Mouse (Mus musculus): ENCODE measurements around the gene Igfbp6. TPM values are rescaled to one million over a fixed set of nuclear protein-coding genes. Genes with fewer than 3 reads are reported as not detected.
A peak's percentile ranks its signal among the peaks of the same experiment; 100 is the strongest.

Gene Igfbp6
- polyA plus RNA-seq, 1 experiment from 2014 or later: 3.7 TPM

DNA sequence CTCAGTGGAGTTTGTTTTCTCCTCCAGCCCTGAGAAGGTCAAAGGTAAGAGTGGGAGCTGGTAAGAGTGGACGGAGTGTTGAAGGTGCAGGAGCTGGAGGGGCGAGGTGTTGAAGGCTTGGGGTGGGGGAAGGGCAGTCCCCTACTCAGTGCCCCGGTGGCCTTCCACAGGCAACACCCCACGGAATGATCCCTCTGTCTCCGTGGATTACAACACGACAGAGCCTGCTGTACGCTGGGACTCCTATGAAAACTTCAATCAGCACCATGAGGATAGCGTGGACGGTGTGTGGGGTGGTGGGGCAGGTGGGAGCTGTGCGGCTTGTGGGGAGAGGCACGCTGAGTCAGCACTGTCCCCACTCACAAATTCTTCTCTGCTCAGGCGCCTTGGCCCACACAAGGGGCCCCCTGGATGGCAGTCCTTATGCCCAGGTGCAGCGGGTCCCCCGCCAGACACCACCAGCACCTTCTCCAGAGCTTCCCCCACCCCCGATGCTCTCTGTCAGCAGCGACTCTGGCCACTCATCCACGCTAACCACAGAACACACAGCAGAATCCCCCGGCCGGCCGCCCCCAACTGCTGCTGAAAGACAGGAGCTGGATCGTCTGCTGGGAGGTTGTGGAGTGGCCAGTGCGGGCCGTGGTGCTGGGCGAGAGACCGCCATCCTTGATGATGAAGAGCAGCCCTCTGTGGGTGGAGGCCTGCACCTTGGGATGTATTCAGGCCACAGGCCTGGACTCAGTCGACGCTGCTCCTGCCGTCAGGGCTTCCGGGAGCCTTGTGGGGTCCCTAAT is 33.3 kb upstream of the Igfbp6 start:
- H3K27me3 ChIP-seq (replicated peaks): 0 out of 2 replicates have a peak, but pooled peaks cover 13% of the 10 kb centered on the region
- H3K36me3 ChIP-seq: peaks cover 95% of the 10 kb centered on the region
- peaks cover 41% of the 10 kb centered on the region for H3K4me1 ChIP-seq
- no peak overlapping the region for H3K27ac ChIP-seq (replicated peaks)
- no peaks in the 10 kb centered on the region for H3K9me3 ChIP-seq
- WGBS: 71% methylated on average over 29 of the region's 29 CpGs
- H3K4me3 ChIP-seq: no peak overlapping the region
- peak overlapping the region; percentile 47; the same call in 1 of the 2 replicates for H3K9ac ChIP-seq
- ATAC-seq (ENCODE audit: extremely low read depth, insufficient number of reproducible peaks, low FRiP score, low TSS enrichment): no peak
- no peak overlapping the region for H3K4me2 ChIP-seq

DNA sequence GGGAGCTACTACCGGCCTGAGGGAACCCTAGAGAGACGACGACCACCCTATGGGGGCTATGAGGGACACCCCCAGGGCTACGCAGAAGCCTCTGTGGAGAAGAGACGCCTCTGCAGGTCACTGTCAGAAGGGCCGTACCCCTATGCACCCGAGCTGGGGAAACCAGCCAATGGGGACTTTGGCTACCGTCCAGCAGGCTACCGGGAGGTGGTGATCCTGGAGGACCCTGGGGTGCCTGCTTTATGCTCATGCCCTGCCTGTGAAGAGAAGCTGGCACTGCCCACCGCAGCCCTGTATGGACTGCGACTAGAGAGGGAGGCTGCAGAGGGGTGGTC is 32.7 kb upstream of the Igfbp6 start:
- no peaks in the 10 kb centered on the region for H3K9me3 ChIP-seq
- H3K4me2 ChIP-seq: no peak overlapping the region
- no peak overlapping the region for H3K4me3 ChIP-seq
- H3K27me3 ChIP-seq (replicated peaks): 0 out of 2 replicates have a peak, but pooled peaks cover 8% of the 10 kb centered on the region
- peaks cover 99% of the 10 kb centered on the region for H3K36me3 ChIP-seq
- no peak overlapping the region for H3K27ac ChIP-seq (replicated peaks)
- H3K4me1 ChIP-seq: peaks cover 39% of the 10 kb centered on the region
- no peak overlapping the region for H3K9ac ChIP-seq
- ATAC-seq (ENCODE audit: extremely low read depth, insufficient number of reproducible peaks, low FRiP score, low TSS enrichment): no peak
- 80% methylated on average over 11 of the region's 11 CpGs for WGBS

DNA sequence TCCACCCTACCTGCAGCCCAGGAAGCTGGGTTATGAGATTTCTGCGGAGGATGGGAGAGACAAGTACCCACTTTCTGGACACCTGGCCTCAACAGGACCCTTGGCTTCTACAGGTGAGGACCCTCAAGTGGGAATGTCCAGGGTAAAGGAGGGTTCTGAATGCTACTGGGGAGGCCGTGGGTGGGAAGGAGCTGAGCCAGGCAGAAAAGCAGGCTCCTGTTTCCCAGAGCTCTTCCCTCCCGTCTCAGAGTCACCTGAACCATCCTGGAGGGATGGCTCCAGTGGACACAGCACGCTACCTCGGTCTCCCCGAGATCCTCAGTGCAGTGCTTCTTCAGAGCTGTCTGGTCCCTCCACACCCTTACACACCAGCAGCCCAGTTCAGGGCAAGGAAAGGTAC is 32.0 kb upstream of the Igfbp6 start:
- H3K4me1 ChIP-seq: peaks cover 38% of the 10 kb centered on the region

DNA sequence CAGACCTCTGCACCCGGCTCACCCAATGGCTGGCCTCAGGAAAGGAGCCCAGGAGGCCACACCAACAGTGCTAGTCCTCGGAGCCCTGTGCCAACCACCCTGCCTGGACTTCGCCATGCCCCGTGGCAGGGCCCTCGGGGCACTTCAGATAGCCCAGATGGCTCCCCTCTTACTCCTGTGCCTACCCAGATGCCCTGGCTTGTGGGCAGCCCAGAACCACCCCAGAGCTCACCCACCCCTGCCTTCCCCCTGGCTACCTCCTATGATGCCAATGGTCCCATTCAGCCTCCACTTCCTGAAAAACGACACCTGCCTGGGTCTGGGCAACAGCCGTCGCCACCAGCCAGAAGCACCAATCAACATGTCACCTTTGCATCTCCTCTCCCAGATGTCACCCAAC is 31.3 kb upstream of the Igfbp6 start:
- H3K4me2 ChIP-seq: no peak overlapping the region
- WGBS: 71% methylated on average over 8 of the region's 8 CpGs
- ATAC-seq (ENCODE audit: extremely low read depth, insufficient number of reproducible peaks, low FRiP score, low TSS enrichment): no peak
- peaks cover 99% of the 10 kb centered on the region for H3K36me3 ChIP-seq
- H3K27ac ChIP-seq (replicated peaks): no peak overlapping the region
- no peak overlapping the region for H3K4me3 ChIP-seq
- no peaks in the 10 kb centered on the region for H3K9me3 ChIP-seq
- peaks cover 33% of the 10 kb centered on the region for H3K4me1 ChIP-seq
- no peak overlapping the region for H3K9ac ChIP-seq
- no peaks in the 10 kb centered on the region for H3K27me3 ChIP-seq (replicated peaks)

More for the DNA sequence above, 32.0 kb upstream of the Igfbp6 start:
- H3K4me2 ChIP-seq: no peak overlapping the region
- ATAC-seq (ENCODE audit: extremely low read depth, insufficient number of reproducible peaks, low FRiP score, low TSS enrichment): no peak
- H3K9ac ChIP-seq: no peak overlapping the region
- 76% methylated on average over 6 of the region's 6 CpGs for WGBS
- H3K36me3 ChIP-seq: peaks cover 99% of the 10 kb centered on the region
- H3K4me3 ChIP-seq: no peak overlapping the region
- H3K27me3 ChIP-seq (replicated peaks): 0 out of 2 replicates have a peak, but pooled peaks cover 1% of the 10 kb centered on the region
- no peak overlapping the region for H3K27ac ChIP-seq (replicated peaks)
- no peaks in the 10 kb centered on the region for H3K9me3 ChIP-seq

DNA sequence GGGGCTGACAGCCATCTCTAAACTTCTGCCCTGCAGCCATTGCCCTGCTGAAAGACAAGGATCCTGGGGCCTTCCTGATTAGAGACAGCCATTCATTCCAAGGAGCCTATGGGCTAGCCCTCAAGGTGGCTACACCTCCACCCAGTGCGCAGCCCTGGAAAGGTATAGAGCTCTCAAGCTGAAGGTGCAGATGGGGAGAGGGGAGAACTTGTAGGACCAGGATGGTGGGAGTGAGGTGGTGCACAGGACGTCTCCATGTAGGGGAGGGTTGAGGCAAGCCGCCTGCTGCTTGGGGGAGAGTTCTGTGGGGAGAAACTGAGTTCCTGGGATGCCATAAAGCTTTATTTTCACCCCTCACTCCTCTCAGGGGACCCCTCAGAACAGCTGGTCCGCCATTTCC is 30.5 kb upstream of the Igfbp6 start:
- peaks cover 28% of the 10 kb centered on the region for H3K4me1 ChIP-seq
- no peak overlapping the region for H3K4me2 ChIP-seq
- no peaks in the 10 kb centered on the region for H3K9me3 ChIP-seq
- no peak overlapping the region for H3K9ac ChIP-seq
- WGBS: 78% methylated on average over 4 of the region's 4 CpGs
- no peak overlapping the region for H3K27ac ChIP-seq (replicated peaks)
- H3K4me3 ChIP-seq: no peak overlapping the region
- no peaks in the 10 kb centered on the region for H3K27me3 ChIP-seq (replicated peaks)
- peaks cover 99% of the 10 kb centered on the region for H3K36me3 ChIP-seq
- ATAC-seq (ENCODE audit: extremely low read depth, insufficient number of reproducible peaks, low FRiP score, low TSS enrichment): no peak

DNA sequence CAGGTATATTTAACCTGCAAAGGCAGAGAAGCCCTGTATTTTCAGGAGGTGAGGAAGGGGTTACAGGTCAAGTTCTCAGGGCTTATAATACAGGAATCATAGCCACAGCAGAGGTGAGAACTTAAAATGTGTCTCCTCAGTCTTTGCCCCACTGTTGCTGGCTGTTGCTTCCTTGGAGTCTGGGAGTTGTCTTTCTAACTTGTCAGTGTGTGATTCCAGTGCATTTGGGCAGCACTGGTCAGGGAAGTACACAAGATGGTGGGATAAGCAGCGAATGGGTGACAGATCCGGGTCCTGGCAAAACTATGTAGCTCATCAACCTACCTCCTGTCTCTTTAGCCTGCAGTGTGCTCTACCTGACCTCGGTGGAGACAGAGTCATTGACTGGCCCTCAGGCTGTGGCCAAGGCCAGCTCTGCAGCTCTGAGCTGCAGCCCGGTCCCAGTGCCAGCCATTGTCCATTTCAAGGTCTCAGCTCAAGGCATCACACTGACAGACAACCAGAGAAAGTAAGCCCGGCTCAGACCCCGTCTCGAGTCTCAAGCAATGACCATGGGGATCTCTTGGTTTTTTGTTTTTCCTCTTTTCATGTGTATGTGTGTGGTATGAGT is 29.4 kb upstream of the Igfbp6 start:
- ATAC-seq (ENCODE audit: extremely low read depth, insufficient number of reproducible peaks, low FRiP score, low TSS enrichment): no peak
- Histone ChIP-seq H3K4me2 (no peak overlapping the region), H3K9me3 (no peaks in the 10 kb centered on the region), H3K27me3 (replicated peaks) (no peaks in the 10 kb centered on the region), H3K36me3 (peaks cover 100% of the 10 kb centered on the region), H3K4me1 (peaks cover 23% of the 10 kb centered on the region), H3K9ac (no peak overlapping the region), H3K27ac (replicated peaks) (no peak overlapping the region), H3K4me3 (no peak overlapping the region)
- 77% methylated on average over 7 of the region's 7 CpGs for WGBS

- no peak for ATAC-seq (ENCODE audit: extremely low read depth, insufficient number of reproducible peaks, low FRiP score, low TSS enrichment)
- no peak overlapping the region for H3K4me3 ChIP-seq
- H3K4me2 ChIP-seq: no peak overlapping the region
- H3K9ac ChIP-seq: no peak overlapping the region
- H3K27ac ChIP-seq (replicated peaks): no peak overlapping the region
- no peaks in the 10 kb centered on the region for H3K9me3 ChIP-seq
- 68% methylated on average over 9 of the region's 9 CpGs for WGBS
- H3K36me3 ChIP-seq: peaks cover 98% of the 10 kb centered on the region
- peaks cover 20% of the 10 kb centered on the region; the same call in 1 of the 2 replicates for H3K4me1 ChIP-seq
- no peaks in the 10 kb centered on the region for H3K27me3 ChIP-seq (replicated peaks)
These were observed 28.4 kb upstream of the Igfbp6 start for GRCm38 (mm10) chr15:102115731-102116231.

- WGBS: 71% methylated on average over 11 of the region's 11 CpGs
- ATAC-seq (ENCODE audit: extremely low read depth, insufficient number of reproducible peaks, low FRiP score, low TSS enrichment): no peak
- Histone ChIP-seq H3K9me3 (no peaks in the 10 kb centered on the region), H3K27ac (replicated peaks) (peak overlapping the region; percentile 10), H3K9ac (0 out of 2 replicates have a peak overlapping the region, but pooled peaks have one; percentile 10), H3K36me3 (peaks cover 98% of the 10 kb centered on the region), H3K4me1 (peaks cover 20% of the 10 kb centered on the region; the same call in 1 of the 2 replicates), H3K4me3 (no peak overlapping the region), H3K27me3 (replicated peaks) (no peaks in the 10 kb centered on the region), H3K4me2 (no peak overlapping the region)
These were observed 27.3 kb upstream of the Igfbp6 start for GRCm38 (mm10) chr15:102116753-102117415.

DNA sequence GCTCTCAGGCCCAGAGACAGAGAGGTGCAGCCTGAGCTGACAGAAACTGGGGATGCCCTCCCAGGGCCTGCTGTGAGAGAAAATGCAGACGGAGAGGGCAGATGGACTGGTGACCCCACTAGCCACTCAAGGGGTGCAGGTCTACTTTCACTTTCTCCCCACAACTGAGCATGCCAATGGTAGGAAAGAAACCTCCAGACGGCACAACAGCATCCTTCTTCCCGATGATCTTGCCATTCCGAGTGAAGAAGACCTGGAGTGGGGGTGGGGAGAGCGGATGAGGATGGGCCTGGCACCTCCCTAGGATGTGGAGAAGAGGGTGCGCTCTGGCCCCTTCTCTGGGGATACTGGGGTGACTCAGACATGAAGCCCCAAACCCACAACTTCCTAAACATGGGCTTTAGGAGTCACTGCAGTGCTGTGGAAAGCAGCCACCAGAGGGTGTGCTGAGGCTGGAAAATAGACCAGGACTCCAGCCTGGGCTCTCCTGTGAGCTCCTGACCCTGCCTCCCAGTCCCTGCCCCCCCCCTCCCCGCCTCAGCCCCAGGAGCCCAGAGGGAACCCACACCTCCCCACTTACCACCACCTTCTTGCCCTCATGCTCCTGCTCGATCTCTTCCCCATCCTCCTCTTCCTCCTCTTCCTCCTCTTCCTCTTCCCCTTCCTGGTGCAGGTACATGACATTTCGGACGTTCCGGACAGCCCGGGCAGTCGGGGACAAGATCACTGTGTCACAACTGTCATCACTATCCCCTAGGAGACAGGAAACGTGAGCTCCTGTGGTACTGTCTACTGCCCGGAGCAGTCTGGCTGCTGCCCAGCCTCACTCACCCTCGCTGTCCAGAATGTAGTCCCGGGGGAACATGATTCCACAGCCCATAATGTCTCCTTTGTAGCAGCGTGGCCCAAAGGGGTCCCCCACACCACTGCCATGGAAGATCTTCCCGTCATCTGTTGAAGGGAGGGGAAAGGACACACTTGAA is 26.4 kb upstream of the Igfbp6 start:
- Histone ChIP-seq H3K4me2 (no peak overlapping the region), H3K36me3 (peaks cover 97% of the 10 kb centered on the region), H3K27ac (replicated peaks) (peak overlapping the region; percentile 10), H3K9ac (no peak overlapping the region; the same call in 1 of the 2 replicates), H3K9me3 (no peaks in the 10 kb centered on the region), H3K4me3 (no peak overlapping the region), H3K27me3 (replicated peaks) (no peaks in the 10 kb centered on the region), H3K4me1 (peaks cover 20% of the 10 kb centered on the region; the same call in 1 of the 2 replicates)
- 62% methylated on average over 19 of the region's 19 CpGs for WGBS
- ATAC-seq (ENCODE audit: extremely low read depth, insufficient number of reproducible peaks, low FRiP score, low TSS enrichment): no peak

GRCm38 (mm10) chr15:102118591-102118990 is 25.6 kb upstream of the Igfbp6 start:
- no peak overlapping the region for H3K9ac ChIP-seq
- peaks cover 91% of the 10 kb centered on the region for H3K36me3 ChIP-seq
- 87% methylated on average over 4 of the region's 4 CpGs for WGBS

More at GRCm38 (mm10) chr15:102118591-102118990, 25.6 kb upstream of the Igfbp6 start:
- no peak for ATAC-seq (ENCODE audit: extremely low read depth, insufficient number of reproducible peaks, low FRiP score, low TSS enrichment)
- no peaks in the 10 kb centered on the region for H3K27me3 ChIP-seq (replicated peaks)
- no peak overlapping the region for H3K4me2 ChIP-seq
- no peak overlapping the region for H3K4me3 ChIP-seq
- H3K9me3 ChIP-seq: no peaks in the 10 kb centered on the region
- H3K4me1 ChIP-seq: peaks cover 20% of the 10 kb centered on the region; the same call in 1 of the 2 replicates
- no peak overlapping the region for H3K27ac ChIP-seq (replicated peaks)

Data from heart, embryonic 13.5 days (tissue).